Mouse (Mus musculus): ENCODE measurements at regions not wholly inside any gene's neighbourhood (a gene's known extent, or its start where the extent isn't known, plus 50 kb on each side); places are given as distances from the start of the nearest gene placed in this dataset.

- no peak for DNase-seq (ENCODE audit: low spot score in 2 of 2)
Measured at GRCm38 (mm10) chr13:35463850-35464249, 195.8 kb upstream of the Cdyl start.

GRCm38 (mm10) chr13:35469361-35470198 is 190.1 kb upstream of the Cdyl start:
- DNase-seq (ENCODE audit: low spot score in 2 of 2): peak; percentile 40 to 53

- no peak for DNase-seq (ENCODE audit: low spot score in 2 of 2)
Measured at GRCm38 (mm10) chr13:35478226-35478625, 181.4 kb upstream of the Cdyl start.

- no peak for DNase-seq (ENCODE audit: low spot score in 2 of 2)
Measured at GRCm38 (mm10) chr13:35482340-35482739, 177.3 kb upstream of the Cdyl start.

GRCm38 (mm10) chr13:35486125-35486524 is 173.5 kb upstream of the Cdyl start:
- no peak for DNase-seq (ENCODE audit: low spot score in 2 of 2)

- DNase-seq (ENCODE audit: low spot score in 2 of 2): no peak
Measured at GRCm38 (mm10) chr13:35499776-35500175, 159.9 kb upstream of the Cdyl start.

- DNase-seq (ENCODE audit: low spot score in 2 of 2): peak; percentile 8 to 22
Measured at GRCm38 (mm10) chr13:35500891-35501290, 158.7 kb upstream of the Cdyl start.

- DNase-seq (ENCODE audit: low spot score in 2 of 2): peak; percentile 58 to 68
Measured at GRCm38 (mm10) chr13:35501351-35502146, 158.1 kb upstream of the Cdyl start.

GRCm38 (mm10) chr13:35502147-35502522 is 157.5 kb upstream of the Cdyl start:
- peak; percentile 33 to 55 for DNase-seq (ENCODE audit: low spot score in 2 of 2)

- DNase-seq (ENCODE audit: low spot score in 2 of 2): peak; percentile 14 to 60
Measured at GRCm38 (mm10) chr13:35503362-35503821, 156.2 kb upstream of the Cdyl start.

GRCm38 (mm10) chr13:35507195-35507594 is 152.4 kb upstream of the Cdyl start:
- DNase-seq (ENCODE audit: low spot score in 2 of 2): no peak

GRCm38 (mm10) chr13:35512029-35512507 is 147.6 kb upstream of the Cdyl start:
- peak; percentile 56 to 59 for DNase-seq (ENCODE audit: low spot score in 2 of 2)

GRCm38 (mm10) chr13:35513120-35513519 is 146.5 kb upstream of the Cdyl start:
- peak; percentile 35 to 42 for DNase-seq (ENCODE audit: low spot score in 2 of 2)

GRCm38 (mm10) chr13:35515291-35515690 is 144.3 kb upstream of the Cdyl start:
- no peak for DNase-seq (ENCODE audit: low spot score in 2 of 2)

GRCm38 (mm10) chr13:35517692-35518091 is 141.9 kb upstream of the Cdyl start:
- no peak for DNase-seq (ENCODE audit: low spot score in 2 of 2)

GRCm38 (mm10) chr13:35522272-35522671 is 137.4 kb upstream of the Cdyl start:
- no peak for DNase-seq (ENCODE audit: low spot score in 2 of 2)

- DNase-seq (ENCODE audit: low spot score in 2 of 2): no peak
Measured at GRCm38 (mm10) chr13:35529577-35529976, 130.1 kb upstream of the Cdyl start.

- DNase-seq (ENCODE audit: low spot score in 2 of 2): no peak
Measured at GRCm38 (mm10) chr13:35537106-35537505, 122.5 kb upstream of the Cdyl start.

- peak; percentile 17 to 29 for DNase-seq (ENCODE audit: low spot score in 2 of 2)
Measured at GRCm38 (mm10) chr13:35537936-35538335, 121.7 kb upstream of the Cdyl start.

- DNase-seq (ENCODE audit: low spot score in 2 of 2): no peak
Measured at GRCm38 (mm10) chr13:35540433-35540832, 119.2 kb upstream of the Cdyl start.

- DNase-seq (ENCODE audit: low spot score in 2 of 2): no peak
Measured at GRCm38 (mm10) chr13:35541053-35541452, 118.6 kb upstream of the Cdyl start.

- no peak for DNase-seq (ENCODE audit: low spot score in 2 of 2)
Measured at GRCm38 (mm10) chr13:35564006-35564405, 95.6 kb upstream of the Cdyl start.

- no peak for DNase-seq (ENCODE audit: low spot score in 2 of 2)
Measured at GRCm38 (mm10) chr13:35581616-35582015, 78.0 kb upstream of the Cdyl start.
